ENCODE assay signal across 11 mouse cellular contexts in genomic region chr5:100369825-100370459, GRCm38 (mm10). TPM values are rescaled to one million over a fixed set of nuclear protein-coding genes. Genes with fewer than 3 reads are reported as not detected.
DNase-seq lines count a peak whose midpoint lies in the region; ATAC-seq lines count a peak whose summit lies in the region.
"Had no signal": no experiment of that assay in that cellular context is flagged by ENCODE, and none has a peak within 500 bp of the region (broad histone marks: within the 10 kb centered on the region; RNA-seq: fewer than 3 reads in every experiment).

No protein-coding gene starts in this region.

- H3K36me3 ChIP-seq in hindbrain, embryonic 14.5 days (replicated peaks; ENCODE audit: control insufficient read depth, insufficient read depth) = peaks cover 87% of the 10 kb centered on the region
- peaks cover 78% of the 10 kb centered on the region for H3K36me3 ChIP-seq in hindbrain, embryonic 12.5 days

- H3K9me3 ChIP-seq in hindbrain, embryonic 14.5 days (ENCODE audit: control insufficient read depth, low read length) = no peaks in the 10 kb centered on the region
- H3K9me3 ChIP-seq in hindbrain, embryonic 12.5 days (replicated peaks) = no peaks in the 10 kb centered on the region
- H3K9me3 ChIP-seq: G1E; neural tube, embryonic 13.5 days had no signal

- peak; percentile 59; the same call in 1 of the 2 replicates for ATAC-seq in hindbrain, embryonic 14.5 days (ENCODE audit: low FRiP score)
- ATAC-seq in hindbrain, embryonic 12.5 days (ENCODE audit: low FRiP score) = no peak
- ATAC-seq in cerebellum, adult (ENCODE audit: insufficient number of reproducible peaks, low FRiP score, low TSS enrichment) = peak; percentile 67

- WGBS in hindbrain, embryonic 14.5 days = 82% methylated on average over 11 of the region's 11 CpGs
- 92% methylated on average over 11 of the region's 11 CpGs for WGBS in hindbrain, embryonic 12.5 days

- no peaks in the 10 kb centered on the region for H3K4me1 ChIP-seq in hindbrain, embryonic 14.5 days (replicated peaks; ENCODE audit: control insufficient read depth, insufficient read depth, low read length)
- no peaks in the 10 kb centered on the region for H3K4me1 ChIP-seq in hindbrain, embryonic 12.5 days
- H3K4me1 ChIP-seq: neural tube, embryonic 13.5 days had no signal

- H3K27me3 ChIP-seq in hindbrain, embryonic 14.5 days (ENCODE audit: control insufficient read depth, insufficient read depth, low read length) = no peaks in the 10 kb centered on the region
- no peaks in the 10 kb centered on the region for H3K27me3 ChIP-seq in hindbrain, embryonic 12.5 days
- H3K27me3 ChIP-seq: neural tube, embryonic 13.5 days had no signal

- no peak for DNase-seq in hindbrain, embryonic 14.5 days (ENCODE audit: low spot score)
- peak; percentile 41 to 62 for DNase-seq in heart, adult 9 months (ENCODE audit: low spot score in 2 of 2)
- peak; percentile 55 for DNase-seq in layer of hippocampus, adult 9-11 months
- no peak for DNase-seq in spleen, postnatal 4 days (ENCODE audit: low spot score in 2 of 2)
- no peak for DNase-seq in urinary bladder, postnatal 25 days (ENCODE audit: low spot score)
- no peak for DNase-seq in right cerebral cortex, postnatal 10 days (ENCODE audit: low spot score in 2 of 2)
- DNase-seq: embryo, embryonic 11 days had no signal

- H3K27ac ChIP-seq in hindbrain, embryonic 14.5 days = no peak overlapping the region
- no peak overlapping the region for H3K27ac ChIP-seq in hindbrain, embryonic 12.5 days
- H3K27ac ChIP-seq: neural tube, embryonic 13.5 days had no signal

- H3K4me2 ChIP-seq in hindbrain, embryonic 14.5 days (replicated peaks) = no peak overlapping the region
- no peak overlapping the region for H3K4me2 ChIP-seq in hindbrain, embryonic 12.5 days (replicated peaks)
- H3K4me2 ChIP-seq: neural tube, embryonic 13.5 days had no signal

- no peak overlapping the region for H3K9ac ChIP-seq in hindbrain, embryonic 14.5 days
- H3K9ac ChIP-seq in hindbrain, embryonic 12.5 days = no peak overlapping the region
- H3K9ac ChIP-seq: neural tube, embryonic 13.5 days had no signal

- no peak overlapping the region for H3K4me3 ChIP-seq in hindbrain, embryonic 14.5 days (replicated peaks; ENCODE audit: low read length)
- H3K4me3 ChIP-seq in hindbrain, embryonic 12.5 days = no peak overlapping the region
- H3K4me3 ChIP-seq: neural tube, embryonic 13.5 days had no signal

RNA-seq across cellular contexts. Expression of gene Sec31a, which starts 46.1 kb away (rescaled TPM):
- 84.8 and 91.0 TPM in 2 replicates for polyA plus RNA-seq in hindbrain, embryonic 14.5 days (2014; fragmentation: Nextera tagmentation; extraction: Ambion mirVana)
- 128 and 141 TPM in 2 replicates for polyA plus RNA-seq in hindbrain, embryonic 12.5 days (2016; fragmentation: Nextera tagmentation; extraction: Ambion mirVana)

Comparison
In these comparisons a context has a peak if more than half of its experiments do, and no peak if none do; other contexts are left out.
1. DNase-seq: peak in heart, adult 9 months (2 of 2) and layer of hippocampus, adult 9-11 months (single experiment); none in hindbrain, embryonic 14.5 days (single experiment), spleen, postnatal 4 days (0 of 2), urinary bladder, postnatal 25 days (single experiment) and right cerebral cortex, postnatal 10 days (0 of 2).